Comparison of ENCODE assay signal across 31 mouse cellular contexts in genomic region chr3:106875626-106876025, GRCm38 (mm10). TPM values are rescaled to one million over a fixed set of nuclear protein-coding genes. Genes with fewer than 3 reads are reported as not detected.
DNase-seq lines count a peak whose midpoint lies in the region; ATAC-seq and TF ChIP-seq lines count a peak whose summit lies in the region.
"Had no signal": no experiment of that assay in that cellular context is flagged by ENCODE, and none has a peak within 500 bp of the region (broad histone marks: within the 10 kb centered on the region; RNA-seq: fewer than 3 reads in every experiment).

No protein-coding gene starts in this region.

- no peak overlapping the region for H3K9ac ChIP-seq in stomach, postnatal 0 days (ENCODE audit: low read length)
- H3K9ac ChIP-seq: embryonic facial prominence, embryonic 15.5 days; heart, embryonic 15.5 days; hindbrain, embryonic 15.5 days; intestine, embryonic 15.5 days; midbrain, embryonic 15.5 days had no signal

- no peak overlapping the region for H3K27ac ChIP-seq in stomach, postnatal 0 days (replicated peaks)
- H3K27ac ChIP-seq: embryonic facial prominence, embryonic 15.5 days; forebrain, embryonic 10.5 days; heart, embryonic 15.5 days; hindbrain, embryonic 15.5 days; intestine, embryonic 15.5 days; midbrain, embryonic 15.5 days had no signal

- H3K9me3 ChIP-seq in stomach, postnatal 0 days (ENCODE audit: control insufficient read depth, low read length): no peaks in the 10 kb centered on the region
- H3K9me3 ChIP-seq: embryonic facial prominence, embryonic 15.5 days; heart, embryonic 15.5 days; hindbrain, embryonic 15.5 days; intestine, embryonic 15.5 days; midbrain, embryonic 15.5 days had no signal

- no peak for ATAC-seq in stomach, postnatal 0 days (ENCODE audit: low FRiP score, low TSS enrichment)
- ATAC-seq: intestine, embryonic 15.5 days; midbrain, embryonic 15.5 days had no signal

- no peak overlapping the region for H3K4me2 ChIP-seq in stomach, postnatal 0 days (replicated peaks; ENCODE audit: low read depth)
- H3K4me2 ChIP-seq: embryonic facial prominence, embryonic 15.5 days; heart, embryonic 15.5 days; hindbrain, embryonic 15.5 days; intestine, embryonic 15.5 days; liver, embryonic 11.5 days; midbrain, embryonic 15.5 days had no signal

- H3K36me3 ChIP-seq in stomach, postnatal 0 days (ENCODE audit: control insufficient read depth, insufficient read depth, low read length): no peaks in the 10 kb centered on the region
- H3K36me3 ChIP-seq: embryonic facial prominence, embryonic 15.5 days; forebrain, embryonic 10.5 days; heart, embryonic 15.5 days; hindbrain, embryonic 15.5 days; intestine, embryonic 15.5 days; midbrain, embryonic 15.5 days had no signal

- 91% methylated on average over 1 of the region's 1 CpGs for WGBS in stomach, postnatal 0 days

- no peaks in the 10 kb centered on the region for H3K27me3 ChIP-seq in stomach, postnatal 0 days (ENCODE audit: control insufficient read depth, insufficient read depth, low read length)
- H3K27me3 ChIP-seq: embryonic facial prominence, embryonic 15.5 days; heart, embryonic 15.5 days; hindbrain, embryonic 15.5 days; intestine, embryonic 15.5 days; midbrain, embryonic 15.5 days had no signal

- TF ChIP-seq EP300 in stomach, postnatal 0 days (optimal IDR thresholded peaks at IDR 0.05): no peak

- no peak overlapping the region for H3K4me3 ChIP-seq in stomach, postnatal 0 days (ENCODE audit: low read depth, low read length)
- H3K4me3 ChIP-seq: embryonic facial prominence, embryonic 15.5 days; forebrain, embryonic 10.5 days; heart, embryonic 15.5 days; hindbrain, embryonic 15.5 days; intestine, embryonic 15.5 days; midbrain, embryonic 15.5 days had no signal

- H3K4me1 ChIP-seq in stomach, postnatal 0 days (replicated peaks; ENCODE audit: control insufficient read depth, insufficient read depth): no peaks in the 10 kb centered on the region
- H3K4me1 ChIP-seq: embryonic facial prominence, embryonic 15.5 days; forebrain, embryonic 10.5 days; heart, embryonic 15.5 days; hindbrain, embryonic 15.5 days; intestine, embryonic 15.5 days; midbrain, embryonic 15.5 days had no signal

- TF ChIP-seq CTCF in stomach, postnatal 0 days (IDR thresholded peaks at IDR 0.05; ENCODE audit: low read depth): no peak

- peak; percentile 2 to 5 for DNase-seq in layer of hippocampus, adult 8-10 months (ENCODE audit: low spot score in 2 of 2)
- no peak for DNase-seq in layer of hippocampus, postnatal 14 days (ENCODE audit: low spot score in 2 of 2)
- DNase-seq in right cerebral cortex, postnatal 25 days: peak; percentile 4
- DNase-seq in right cerebral cortex, postnatal 10 days (ENCODE audit: low spot score in 2 of 2): no peak
- peak; percentile 81 for DNase-seq in brain, adult 2 months (ENCODE audit: low read depth, low spot score)
- DNase-seq in neural tube, embryonic 10.5 days (ENCODE audit: extremely low spot score, low spot score): no peak
- no peak for DNase-seq in stomach, postnatal 0 days (ENCODE audit: low spot score)
- DNase-seq: adrenal gland, postnatal 36 days; cerebellum, adult 18-20 months; cerebellum, postnatal 25 days; gastrocnemius, postnatal 36 days; heart, postnatal 4 days; kidney, adult 9 months; kidney, postnatal 36 days; lung, adult 18-20 months; lung, postnatal 14 days; spleen, adult 18-20 months; thymus, adult 2 months had no signal

RNA-seq across cellular contexts. Expression of gene Olfr266, which starts 49.5 kb away (rescaled TPM):
- total RNA-seq in layer of hippocampus, adult 8-10 months (2022): not detected
- total RNA-seq in layer of hippocampus, postnatal 14 days (2021): not detected
- polyA plus RNA-seq in stomach, postnatal 0 days (2015; fragmentation: Nextera tagmentation; extraction: Ambion mirVana): not detected in 2 replicates
- total RNA-seq: adrenal gland, postnatal 36 days; gastrocnemius, postnatal 36 days; heart, adult 8-10 months; heart, postnatal 4 days; megakaryocyte-erythroid progenitor cell, adult 5-6 weeks; neutrophil, adult 5-6 weeks had no signal
- polyA plus RNA-seq: embryonic facial prominence, embryonic 15.5 days; forebrain, embryonic 10.5 days; heart, embryonic 15.5 days; hindbrain, embryonic 15.5 days; intestine, embryonic 15.5 days; limb, embryonic 11.5 days; liver, embryonic 11.5 days; midbrain, embryonic 15.5 days; stomach, embryonic 14.5 days; urinary bladder, adult 2 months had no signal

Comparison
In these comparisons a context has a peak if more than half of its experiments do, and no peak if none do; other contexts are left out.
1. DNase-seq: peak in layer of hippocampus, adult 8-10 months (2 of 2), right cerebral cortex, postnatal 25 days (single experiment) and brain, adult 2 months (single experiment); none in layer of hippocampus, postnatal 14 days (0 of 2), right cerebral cortex, postnatal 10 days (0 of 2), neural tube, embryonic 10.5 days (single experiment) and stomach, postnatal 0 days (single experiment).